Mouse (Mus musculus) limb, embryonic 14.5 days (tissue): ENCODE results near the gene Kirrel3. TPM values are rescaled to one million over a fixed set of nuclear protein-coding genes. Genes with fewer than 3 reads are reported as not detected.

Experiments
- ATAC-seq: fragments of 200-750 bp; cut with Nextera tagmentation; 2 replicates; pipeline ENCODE4 v1.8.0; 2017; ENCODE audit warnings: low read depth, moderate number of reproducible peaks, moderate TSS enrichment; ENCODE audit not compliant: low FRiP score
- DNase-seq: peaks from one replicate; pipeline ENCODE4 v3.0.0-alpha.2; 2015; ENCODE audit warnings: low spot score
- H3K27ac ChIP-seq: fragments of 300-500 bp; sonication (generic); replicated peaks from 2 replicates; pipeline ENCODE4 v1.5.1; 2014; ENCODE audit warnings: low read depth, mild to moderate bottlenecking, low read length, moderate library complexity, mixed read lengths
- H3K27me3 ChIP-seq: fragments of 300-500 bp; sonication (generic); 2 replicates; pipeline ENCODE4 v1.6.1; 2014; ENCODE audit warnings: low read length, mixed read lengths; ENCODE audit not compliant: control insufficient read depth, insufficient read depth
- H3K36me3 ChIP-seq: fragments of 300-500 bp; sonication (generic); 2 replicates; pipeline ENCODE4 v1.6.1; 2014; ENCODE audit warnings: mild to moderate bottlenecking, low read length, moderate library complexity, mixed read lengths; ENCODE audit not compliant: control insufficient read depth, insufficient read depth
- H3K4me1 ChIP-seq: fragments of 300-500 bp; sonication (generic); 2 replicates; pipeline ENCODE4 v1.6.1; 2014; ENCODE audit warnings: antibody characterized with exemption, low read length, mixed read lengths; ENCODE audit not compliant: control insufficient read depth, insufficient read depth
- H3K4me2 ChIP-seq: fragments of 300-500 bp; sonication (generic); replicated peaks from 2 replicates; pipeline ENCODE4 v1.6.1; 2014; ENCODE audit warnings: low read depth, mild to moderate bottlenecking, low read length, moderate library complexity; ENCODE audit not compliant: severe bottlenecking
- H3K4me3 ChIP-seq: fragments of 300-500 bp; sonication (generic); replicated peaks from 2 replicates; pipeline ENCODE4 v1.5.1; 2014; ENCODE audit warnings: low read length
- H3K9ac ChIP-seq: fragments of 300-500 bp; sonication (generic); 2 replicates; pipeline ENCODE4 v1.6.1; 2014; ENCODE audit warnings: mild to moderate bottlenecking, low read depth, low read length, moderate library complexity; ENCODE audit not compliant: severe bottlenecking
- H3K9me3 ChIP-seq: fragments of 300-500 bp; sonication (generic); 2 replicates; pipeline ENCODE4 v1.6.1; 2016; ENCODE audit warnings: low read length; ENCODE audit not compliant: control insufficient read depth
- POLR2A ChIP-seq: fragments of 200-500 bp; IDR thresholded peaks from 2 replicates; pipeline ENCODE4 v1.8.0; 2012; ENCODE audit warnings: inconsistent platforms, mild to moderate bottlenecking, moderate library complexity, borderline replicate concordance; ENCODE audit not compliant: insufficient read depth, insufficient read length; ENCODE audit errors: extremely low read depth
- WGBS: fragments of 180-500 bp; shearing (Covaris S2); extraction: QIAGEN DNeasy Blood & Tissue Kit; methylation state at CpG from one replicate; pipeline ENCODE4 v1.1.7; 2014; 5-methylcytosine and 5-hydroxymethylcytosine counted together
- polyA plus RNA-seq, 2 experiments: library from polyadenylated mRNA; depleted of rRNA in 1 of 2; stranded (reverse) in 1 of 2; unstranded in 1 of 2; fragments of >200 nt; fragmentation: Nextera tagmentation in 1 of 2; extraction: Ambion mirVana in 1 of 2; gene quantifications; 2 replicates each; pipeline versions ENCODE4 v1.2.1 to v1.2.3; 2012 to 2014

Gene Kirrel3
- polyA plus RNA-seq, 2 experiments: 10.1 to 14.6 TPM

DNA sequence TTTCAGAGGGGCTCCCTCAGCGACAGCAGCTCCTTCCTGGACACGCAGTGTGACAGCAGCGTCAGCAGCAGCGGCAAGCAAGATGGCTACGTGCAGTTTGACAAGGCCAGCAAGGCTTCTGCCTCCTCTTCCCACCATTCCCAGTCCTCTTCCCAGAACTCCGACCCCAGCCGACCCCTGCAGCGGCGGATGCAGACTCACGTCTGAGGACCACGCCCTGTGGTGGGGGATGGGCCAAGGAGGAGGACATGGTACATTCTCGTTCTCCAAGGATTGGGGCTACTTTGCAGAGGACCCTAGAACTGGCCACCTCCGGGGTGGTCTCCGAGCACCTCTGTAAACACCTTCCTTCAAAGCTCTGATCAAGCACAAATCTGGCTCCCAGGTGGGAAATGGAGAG is 549.4 kb downstream of the Kirrel3 start:
- WGBS: 43% methylated on average over 14 of the region's 14 CpGs
- no peaks in the 10 kb centered on the region for H3K27me3 ChIP-seq
- TF ChIP-seq POLR2A: no peak
- ATAC-seq: no peak
- H3K27ac ChIP-seq: no peak overlapping the region
- H3K4me2 ChIP-seq: no peak overlapping the region
- H3K9ac ChIP-seq: no peak overlapping the region
- no peak for DNase-seq
- no peaks in the 10 kb centered on the region for H3K4me1 ChIP-seq
- H3K9me3 ChIP-seq: no peaks in the 10 kb centered on the region
- H3K4me3 ChIP-seq: no peak overlapping the region
- H3K36me3 ChIP-seq: no peaks in the 10 kb centered on the region

- ATAC-seq (0 out of 2 replicates have a peak, but pooled peaks have one; percentile 16), DNase-seq (peak; percentile 32)
- Histone ChIP-seq H3K36me3 (no peaks in the 10 kb centered on the region), H3K27ac (peak overlapping the region; percentile 33; the same call in 1 of the 2 replicates), H3K4me2 (no peak overlapping the region), H3K9me3 (no peaks in the 10 kb centered on the region), H3K9ac (no peak overlapping the region), H3K27me3 (no peaks in the 10 kb centered on the region), H3K4me1 (peaks cover 19% of the 10 kb centered on the region), H3K4me3 (no peak overlapping the region)
- 71% methylated on average over 7 of the region's 7 CpGs for WGBS
- no peak for TF ChIP-seq POLR2A
These were observed 553.4 kb downstream of the Kirrel3 start for GRCm38 (mm10) chr9:35038922-35039586.

GRCm38 (mm10) chr9:35039846-35040245 is 554.2 kb downstream of the Kirrel3 start:
- H3K9me3 ChIP-seq: no peaks in the 10 kb centered on the region
- no peak overlapping the region for H3K27ac ChIP-seq
- 68% methylated on average over 5 of the region's 5 CpGs for WGBS
- H3K36me3 ChIP-seq: no peaks in the 10 kb centered on the region
- no peak for DNase-seq
- H3K4me1 ChIP-seq: peaks cover 27% of the 10 kb centered on the region
- TF ChIP-seq POLR2A: no peak
- no peak overlapping the region for H3K4me3 ChIP-seq
- H3K4me2 ChIP-seq: no peak overlapping the region
- H3K9ac ChIP-seq: no peak overlapping the region
- no peaks in the 10 kb centered on the region for H3K27me3 ChIP-seq
- ATAC-seq: no peak

GRCm38 (mm10) chr9:35041493-35041892 is 555.8 kb downstream of the Kirrel3 start:
- peaks cover 44% of the 10 kb centered on the region for H3K4me1 ChIP-seq
- no peak overlapping the region for H3K4me3 ChIP-seq
- H3K4me2 ChIP-seq: no peak overlapping the region
- TF ChIP-seq POLR2A: no peak
- 0 out of 2 replicates have a peak, but pooled peaks cover under 1% of the 10 kb centered on the region for H3K36me3 ChIP-seq
- H3K9ac ChIP-seq: no peak overlapping the region
- no peak overlapping the region for H3K27ac ChIP-seq
- WGBS: 72% methylated on average over 5 of the region's 5 CpGs
- DNase-seq (peak; percentile 39), ATAC-seq (no peak)
- H3K9me3 ChIP-seq: no peaks in the 10 kb centered on the region
- H3K27me3 ChIP-seq: no peaks in the 10 kb centered on the region

- Histone ChIP-seq H3K36me3 (peaks cover 14% of the 10 kb centered on the region), H3K4me2 (no peak overlapping the region), H3K4me1 (peaks cover 47% of the 10 kb centered on the region), H3K9me3 (no peaks in the 10 kb centered on the region), H3K9ac (no peak overlapping the region), H3K4me3 (no peak overlapping the region), H3K27me3 (no peaks in the 10 kb centered on the region), H3K27ac (0 out of 2 replicates have a peak overlapping the region, but pooled peaks have one; percentile 10)
- no peak for TF ChIP-seq POLR2A
- ATAC-seq (no peak; the same call in 1 of the 2 replicates), DNase-seq (peak; percentile 30)
- 26% methylated on average over 7 of the region's 7 CpGs for WGBS
These were observed 557.9 kb downstream of the Kirrel3 start for GRCm38 (mm10) chr9:35043619-35044018.

DNA sequence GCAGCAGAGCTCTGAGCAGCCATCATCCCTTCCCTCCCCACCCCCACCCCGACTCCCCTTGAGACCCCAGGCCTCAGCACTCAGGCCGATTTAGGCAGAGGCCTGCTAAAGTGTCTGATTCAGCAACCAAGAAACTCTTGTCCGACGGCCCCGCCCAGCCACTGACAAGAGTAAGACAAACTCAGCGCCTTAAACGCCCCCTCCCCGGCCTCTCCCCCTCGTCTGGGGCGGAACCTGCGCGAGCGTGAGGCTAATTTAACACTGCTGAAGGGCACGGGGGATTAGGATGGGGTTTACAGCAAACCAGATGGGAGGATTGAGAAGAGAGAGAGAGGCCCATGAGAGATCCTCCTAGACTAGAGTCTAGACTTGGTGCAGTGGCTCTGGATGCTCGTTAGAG is 558.8 kb downstream of the Kirrel3 start:
- Histone ChIP-seq H3K4me3 (no peak overlapping the region), H3K4me1 (peaks cover 47% of the 10 kb centered on the region), H3K27ac (peak overlapping the region; percentile 57), H3K9me3 (no peaks in the 10 kb centered on the region), H3K9ac (peak overlapping the region; percentile 17; the same call in 1 of the 2 replicates), H3K4me2 (no peak overlapping the region; the same call in 1 of the 2 replicates), H3K27me3 (no peaks in the 10 kb centered on the region), H3K36me3 (peaks cover 14% of the 10 kb centered on the region)
- ATAC-seq (peak; percentile 53; the same call in 1 of the 2 replicates), DNase-seq (peak; percentile 59)
- TF ChIP-seq POLR2A: no peak
- WGBS: 5% methylated on average over 15 of the region's 15 CpGs
